Mouse (Mus musculus): ENCODE measurements at regions not wholly inside any gene's neighbourhood (a gene's known extent, or its start where the extent isn't known, plus 50 kb on each side); places are given as distances from the start of the nearest gene placed in this dataset.
"Not testable (repeated sequence)": the region's sequence is repeated elsewhere in the genome, so short reads cannot be mapped to it uniquely, and the experiment has no call there.

DNA sequence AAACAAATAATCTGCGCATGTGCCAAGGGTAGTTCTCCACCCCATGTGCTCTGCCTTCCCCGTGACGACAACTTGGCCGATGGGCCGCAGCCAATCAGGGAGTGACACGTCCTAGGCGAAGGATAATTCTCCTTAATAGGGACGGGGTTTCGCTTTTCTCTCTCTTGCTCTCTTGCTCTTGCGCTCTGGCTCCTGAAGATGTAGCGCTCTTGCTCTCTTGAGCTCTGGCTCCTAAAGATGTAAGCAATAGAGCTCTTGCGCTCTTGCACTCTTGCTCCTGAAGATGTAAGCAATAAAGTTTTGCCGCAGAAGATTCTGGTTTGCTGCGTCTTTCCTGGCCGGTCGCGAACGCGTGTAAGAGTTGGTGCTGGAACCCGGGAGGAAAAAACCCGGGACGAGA lies 384.3 kb upstream of the 5730507C01Rik start:
- not testable (repeated sequence) for DNase-seq (ENCODE audit: low read depth, low spot score)

GRCm38 (mm10) chr12:18133170-18133569 lies 381.1 kb upstream of the 5730507C01Rik start:
- DNase-seq (ENCODE audit: low read depth, low spot score), result not testable (repeated sequence)

DNA sequence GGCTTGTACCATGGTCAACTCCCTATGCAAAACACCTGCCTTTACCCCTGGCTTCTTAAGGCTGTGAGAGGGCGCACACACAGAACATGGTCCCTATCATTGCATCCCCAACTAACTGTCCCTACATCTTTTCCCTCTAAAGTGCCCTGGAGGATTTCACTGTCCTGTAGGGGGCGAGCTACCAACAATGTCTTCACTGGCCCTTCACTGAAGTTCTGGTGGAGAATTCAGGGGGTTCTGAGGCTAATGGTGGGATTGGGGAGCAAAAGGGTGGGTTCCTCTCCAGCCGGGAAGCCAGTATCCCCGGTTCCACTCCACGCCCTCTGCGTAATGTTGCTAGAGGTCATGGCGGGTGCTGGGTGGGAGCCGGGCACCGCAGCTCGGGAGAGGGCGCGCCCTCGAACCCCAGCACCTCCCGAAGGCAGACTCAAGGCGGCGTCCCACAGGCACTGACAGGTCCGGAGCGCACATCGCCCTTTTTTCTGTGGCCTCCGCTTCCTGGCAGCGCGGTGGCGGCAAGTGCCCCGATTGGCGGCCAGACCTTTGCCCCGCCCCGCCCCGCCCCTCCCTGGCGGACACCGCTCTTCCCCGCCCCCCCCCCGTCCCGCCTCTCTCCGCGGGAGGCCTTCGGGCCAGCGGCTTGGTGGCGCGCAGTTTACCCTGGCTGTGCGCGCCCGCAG lies 378.9 kb upstream of the 5730507C01Rik start:
- peak; percentile 98 for DNase-seq (ENCODE audit: low read depth, low spot score)

DNA sequence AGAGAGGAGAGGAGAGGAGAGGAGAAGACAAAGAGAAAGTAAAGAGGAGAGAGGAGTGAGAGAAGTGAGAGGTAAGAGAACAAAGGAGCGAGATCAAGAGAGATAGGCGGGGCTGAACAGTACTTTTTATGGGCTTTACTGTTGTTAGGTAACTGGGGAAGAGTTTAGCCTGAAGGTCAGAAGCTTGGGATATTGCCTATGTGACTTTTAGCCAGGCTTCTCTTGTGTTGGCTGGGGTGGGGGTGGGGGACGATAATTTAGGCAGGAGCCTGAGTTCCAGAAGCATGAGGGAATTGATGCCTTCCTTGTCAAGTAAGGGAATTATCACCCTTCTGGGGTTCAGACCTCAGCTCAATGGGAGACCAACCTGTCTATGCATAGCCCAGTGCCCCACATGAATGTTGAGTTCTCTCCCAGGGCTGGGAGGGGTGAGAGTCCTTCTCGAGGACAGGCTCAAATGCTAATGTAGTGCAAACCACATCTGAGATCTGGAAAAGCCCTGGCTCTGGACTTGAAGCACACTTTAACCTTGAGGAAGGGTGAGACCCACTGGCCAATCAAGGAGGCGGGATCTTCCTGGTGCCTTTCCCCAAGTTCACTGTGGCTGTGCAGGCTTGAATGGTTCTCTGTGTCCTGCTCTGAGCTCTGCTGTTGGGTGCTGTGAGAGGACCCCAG lies 373.8 kb upstream of the 5730507C01Rik start:
- peak; percentile 83 for DNase-seq (ENCODE audit: low read depth, low spot score)

All from ZHBTc4 (cell line).